Comparison of ENCODE assay signal across 13 mouse cellular contexts in genomic region chr1:25082377-25082776, GRCm38 (mm10).
DNase-seq lines count a peak whose midpoint lies in the region; ATAC-seq and TF ChIP-seq lines count a peak whose summit lies in the region.
"Had no signal": no experiment of that assay in that cellular context is flagged by ENCODE, and none has a peak within 500 bp of the region (broad histone marks: within the 10 kb centered on the region; RNA-seq: fewer than 3 reads in every experiment).

No protein-coding gene starts in this region.

- H3K27ac ChIP-seq in lung, embryonic 14.5 days (ENCODE audit: low read depth) = no peak overlapping the region
- no peak overlapping the region for H3K27ac ChIP-seq in heart, embryonic 11.5 days (ENCODE audit: low read depth, low read length)
- H3K27ac ChIP-seq: limb, embryonic 15.5 days; stomach, embryonic 15.5 days had no signal

- ATAC-seq in lung, embryonic 14.5 days (ENCODE audit: insufficient read depth) = no peak
- no peak for ATAC-seq in heart, embryonic 11.5 days (replicated peaks; ENCODE audit: insufficient number of reproducible peaks, low FRiP score, low TSS enrichment)

- no peak overlapping the region for H3K4me2 ChIP-seq in lung, embryonic 14.5 days
- H3K4me2 ChIP-seq in heart, embryonic 11.5 days = no peak overlapping the region
- H3K4me2 ChIP-seq: limb, embryonic 15.5 days; stomach, embryonic 15.5 days had no signal

- H3K27me3 ChIP-seq in lung, embryonic 14.5 days (ENCODE audit: insufficient read depth, low read length) = no peaks in the 10 kb centered on the region
- H3K27me3 ChIP-seq in heart, embryonic 11.5 days (ENCODE audit: control insufficient read depth, insufficient read depth, low read length) = no peaks in the 10 kb centered on the region
- H3K27me3 ChIP-seq: limb, embryonic 15.5 days; stomach, embryonic 15.5 days had no signal

- TF ChIP-seq CTCF in lung, embryonic 14.5 days (IDR thresholded peaks at IDR 0.05; ENCODE audit: low read depth) = no peak

- H3K9ac ChIP-seq in lung, embryonic 14.5 days = no peak overlapping the region
- H3K9ac ChIP-seq in heart, embryonic 11.5 days (ENCODE audit: low read depth, low read length) = no peak overlapping the region
- H3K9ac ChIP-seq: limb, embryonic 15.5 days; stomach, embryonic 15.5 days had no signal

- H3K9me3 ChIP-seq in lung, embryonic 14.5 days (ENCODE audit: low read depth, low read length) = no peaks in the 10 kb centered on the region
- no peaks in the 10 kb centered on the region for H3K9me3 ChIP-seq in heart, embryonic 11.5 days (replicated peaks; ENCODE audit: control insufficient read depth, low read length)
- H3K9me3 ChIP-seq: limb, embryonic 15.5 days; stomach, embryonic 15.5 days had no signal

- DNase-seq in embryo, embryonic 10 days (ENCODE audit: low spot score) = peak; percentile 35
- no peak for DNase-seq in embryo, embryonic 9.5 days (ENCODE audit: extremely low spot score)
- peak; percentile 52 for DNase-seq in lung, embryonic 14.5 days
- DNase-seq in lung, postnatal 14 days = no peak
- DNase-seq in left cerebral cortex, adult 18-20 months (ENCODE audit: low spot score in 2 of 2) = peak; percentile 45 to 66
- DNase-seq in right cerebral cortex, postnatal 10 days (ENCODE audit: low spot score in 2 of 2) = peak; percentile 63 to 87
- no peak for DNase-seq in testis, postnatal 14 days (ENCODE audit: low spot score)
- DNase-seq: kidney, postnatal 10 days; lung, postnatal 36 days had no signal

- WGBS in lung, embryonic 14.5 days = 45% methylated on average over 8 of the region's 8 CpGs
- 59% methylated on average over 8 of the region's 8 CpGs for WGBS in heart, embryonic 11.5 days (ENCODE audit: insufficient replicate concordance)

- H3K4me3 ChIP-seq in lung, embryonic 14.5 days (ENCODE audit: low read depth, low read length) = no peak overlapping the region
- no peak overlapping the region for H3K4me3 ChIP-seq in heart, embryonic 11.5 days (ENCODE audit: low read depth, low read length)
- H3K4me3 ChIP-seq: limb, embryonic 15.5 days; myocyte; stomach, embryonic 15.5 days had no signal

- H3K4me1 ChIP-seq in lung, embryonic 14.5 days (ENCODE audit: insufficient read depth) = no peaks in the 10 kb centered on the region
- no peaks in the 10 kb centered on the region for H3K4me1 ChIP-seq in heart, embryonic 11.5 days (ENCODE audit: control insufficient read depth, insufficient read depth, low read length)
- H3K4me1 ChIP-seq: stomach, embryonic 15.5 days had no signal

- H3K36me3 ChIP-seq in lung, embryonic 14.5 days (ENCODE audit: insufficient read depth) = no peaks in the 10 kb centered on the region
- no peaks in the 10 kb centered on the region for H3K36me3 ChIP-seq in heart, embryonic 11.5 days (ENCODE audit: control insufficient read depth, insufficient read depth, low read length)
- H3K36me3 ChIP-seq: limb, embryonic 15.5 days; stomach, embryonic 15.5 days had no signal

Comparison
In these comparisons a context has a peak if more than half of its experiments do, and no peak if none do; other contexts are left out.
1. DNase-seq: peak in embryo, embryonic 10 days (single experiment), lung, embryonic 14.5 days (single experiment), left cerebral cortex, adult 18-20 months (2 of 2) and right cerebral cortex, postnatal 10 days (2 of 2); none in embryo, embryonic 9.5 days (single experiment), lung, postnatal 14 days (single experiment) and testis, postnatal 14 days (single experiment).